Mouse (Mus musculus) liver, embryonic 14.5 days (tissue): ENCODE measurements around the gene Rtp3. TPM values are rescaled to one million over a fixed set of nuclear protein-coding genes. Genes with fewer than 3 reads are reported as not detected.

Source experiments
- ATAC-seq: fragments of 200-750 bp; cut with Nextera tagmentation; 2 replicates; pipeline ENCODE4 v1.8.0; 2017; ENCODE audit warnings: moderate number of reproducible peaks, mild to moderate bottlenecking, moderate library complexity; ENCODE audit not compliant: insufficient read depth
- DNase-seq, 3 experiments: peaks; one replicate each; pipeline ENCODE4 v3.0.0-alpha.2; 2012 to 2013; ENCODE audit warnings: low read depth in 3 of 3, low spot score in 3 of 3
- H3K27ac ChIP-seq: fragments of 300-500 bp; sonication (generic); 2 replicates; pipeline ENCODE4 v1.5.1; 2014; ENCODE audit warnings: moderate library complexity, mild to moderate bottlenecking, control low read depth, inconsistent platforms
- H3K27me3 ChIP-seq: fragments of 300-500 bp; sonication (generic); 2 replicates; pipeline ENCODE4 v1.6.1; 2014; ENCODE audit warnings: mild to moderate bottlenecking, low read length, moderate library complexity; ENCODE audit not compliant: control insufficient read depth, insufficient read depth
- H3K36me3 ChIP-seq: fragments of 300-500 bp; sonication (generic); replicated peaks from 2 replicates; pipeline ENCODE4 v1.6.1; 2014; ENCODE audit warnings: low read depth; ENCODE audit not compliant: control insufficient read depth, insufficient read depth
- H3K4me1 ChIP-seq, 2 experiments: fragments of 200-500 bp in 1 of 2; fragments of 300-500 bp in 1 of 2; sonication (generic) in 1 of 2; replicated peaks; 2 replicates each; pipeline ENCODE4 v1.6.1; 2012 to 2014; ENCODE audit warnings: antibody characterized with exemption in 1 of 2, inconsistent platforms in 1 of 2, low read length in 1 of 2; ENCODE audit not compliant: control insufficient read depth in 2 of 2, insufficient read depth in 2 of 2
- H3K4me2 ChIP-seq: fragments of 300-500 bp; sonication (generic); 2 replicates; pipeline ENCODE4 v1.6.1; 2014; ENCODE audit warnings: low read depth, mild to moderate bottlenecking, control low read depth, moderate library complexity
- H3K4me3 ChIP-seq, 2 experiments: fragments of 200-500 bp in 1 of 2; fragments of 300-500 bp in 1 of 2; sonication (generic) in 1 of 2; 2 replicates each; pipeline ENCODE4 v1.5.1; 2012 to 2014; ENCODE audit warnings: low read depth in 2 of 2, low read length in 2 of 2, mild to moderate bottlenecking in 2 of 2, control low read depth in 1 of 2, inconsistent platforms in 1 of 2, moderate library complexity in 1 of 2; ENCODE audit not compliant: insufficient read depth in 1 of 2
- H3K9ac ChIP-seq: fragments of 300-500 bp; sonication (generic); replicated peaks from 2 replicates; pipeline ENCODE4 v1.6.1; 2014; ENCODE audit warnings: mild to moderate bottlenecking, control low read depth, moderate library complexity
- H3K9me3 ChIP-seq: fragments of 300-500 bp; sonication (generic); 2 replicates; pipeline ENCODE4 v1.6.1; 2016; ENCODE audit warnings: low read length, mixed read lengths; ENCODE audit not compliant: control insufficient read depth
- CTCF ChIP-seq: IDR thresholded peaks from 2 replicates; pipeline ENCODE4 v1.5.1; 2016; ENCODE audit warnings: antibody characterized with exemption, low read depth, control low read depth
- EP300 ChIP-seq: IDR thresholded peaks from 2 replicates; pipeline ENCODE4 v1.6.1; 2016; ENCODE audit warnings: antibody characterized with exemption, low read depth
- WGBS: fragments of 180-500 bp; shearing (Covaris S2); extraction: QIAGEN DNeasy Blood & Tissue Kit; methylation state at CpG from one replicate; pipeline ENCODE4 v1.1.7; 2014; ENCODE audit not compliant: insufficient replicate concordance; 5-methylcytosine and 5-hydroxymethylcytosine counted together
- polyA plus RNA-seq, 2 experiments: library from polyadenylated mRNA; depleted of rRNA in 1 of 2; stranded (reverse) in 1 of 2; unstranded in 1 of 2; fragments of >200 nt; fragmentation: Nextera tagmentation in 1 of 2; extraction: Ambion mirVana in 1 of 2; gene quantifications; 2 replicates each; pipeline versions ENCODE4 v1.2.1 to v1.2.3; 2012 to 2014

Rtp3 gene
- polyA plus RNA-seq, 2 experiments: 15.6 to 26.0 TPM

- Histone ChIP-seq H3K4me2 (no peak overlapping the region), H3K36me3 (no peaks in the 10 kb centered on the region), H3K9me3 (no peaks in the 10 kb centered on the region), H3K27ac (no peak overlapping the region), H3K4me1 (no peaks in the 10 kb centered on the region; a peak in 1 of 4 replicates), H3K9ac (no peak overlapping the region), H3K27me3 (no peaks in the 10 kb centered on the region), H3K4me3 (no peak overlapping the region)
- no peak for DNase-seq
- ATAC-seq: no peak
- 62% methylated on average over 4 of the region's 4 CpGs for WGBS
- no peak for TF ChIP-seq EP300
- peak; percentile 47 for TF ChIP-seq CTCF
Observed at GRCm38 (mm10) chr9:111015658-111016057, 25.3 kb upstream of the Rtp3 start.

- DNase-seq: no peak
- 49% methylated on average over 3 of the region's 3 CpGs for WGBS
- TF ChIP-seq CTCF (no peak), EP300 (no peak)
Observed at GRCm38 (mm10) chr9:111012041-111012440, 21.7 kb upstream of the Rtp3 start.

GRCm38 (mm10) chr9:111011550-111011949 lies 21.2 kb upstream of the Rtp3 start:
- H3K4me3 ChIP-seq: no peak overlapping the region
- H3K4me1 ChIP-seq: no peaks in the 10 kb centered on the region
- H3K9me3 ChIP-seq: no peaks in the 10 kb centered on the region
- no peak overlapping the region for H3K9ac ChIP-seq
- H3K27me3 ChIP-seq: no peaks in the 10 kb centered on the region
- no peak overlapping the region for H3K4me2 ChIP-seq
- no peak for DNase-seq
- ATAC-seq: no peak
- TF ChIP-seq CTCF: no peak
- TF ChIP-seq EP300: no peak
- H3K36me3 ChIP-seq: no peaks in the 10 kb centered on the region
- WGBS: 59% methylated on average over 9 of the region's 9 CpGs
- H3K27ac ChIP-seq: no peak overlapping the region

More at GRCm38 (mm10) chr9:111012041-111012440, 21.7 kb upstream of the Rtp3 start:
- Histone ChIP-seq H3K4me2 (no peak overlapping the region), H3K9me3 (no peaks in the 10 kb centered on the region), H3K36me3 (no peaks in the 10 kb centered on the region), H3K4me1 (no peaks in the 10 kb centered on the region), H3K27ac (no peak overlapping the region), H3K27me3 (no peaks in the 10 kb centered on the region), H3K9ac (no peak overlapping the region), H3K4me3 (no peak overlapping the region)
- no peak for ATAC-seq

- Histone ChIP-seq H3K4me1 (no peaks in the 10 kb centered on the region), H3K27me3 (no peaks in the 10 kb centered on the region), H3K4me2 (no peak overlapping the region), H3K4me3 (no peak overlapping the region), H3K9me3 (no peaks in the 10 kb centered on the region), H3K27ac (no peak overlapping the region), H3K36me3 (no peaks in the 10 kb centered on the region), H3K9ac (no peak overlapping the region)
- no peak for DNase-seq
- TF ChIP-seq CTCF (no peak), EP300 (no peak)
- no peak for ATAC-seq
- 40% methylated on average over 3 of the region's 3 CpGs for WGBS
Observed at GRCm38 (mm10) chr9:111009763-111010162, 19.4 kb upstream of the Rtp3 start.

- Histone ChIP-seq H3K4me3 (no peak overlapping the region), H3K4me1 (peaks cover 0 to 2% of the 10 kb centered on the region in 2 experiments; a peak in 1 of 4 replicates), H3K9ac (no peak overlapping the region), H3K4me2 (no peak overlapping the region), H3K9me3 (no peaks in the 10 kb centered on the region), H3K27ac (no peak overlapping the region), H3K27me3 (no peaks in the 10 kb centered on the region), H3K36me3 (no peaks in the 10 kb centered on the region)
- ATAC-seq: no peak
- no peak for DNase-seq
- WGBS: 73% methylated on average over 2 of the region's 2 CpGs
- no peak for TF ChIP-seq CTCF
- TF ChIP-seq EP300: no peak
Observed at GRCm38 (mm10) chr9:111006544-111006943, 16.2 kb upstream of the Rtp3 start.
